Mouse (Mus musculus): ENCODE data around the gene Ccdc61.

GRCm38 (mm10) chr7:18868491-18868890, 41.7 kb downstream of the Ccdc61 start:
- TF ChIP-seq CTCF (IDR thresholded peaks at IDR 0.05; ENCODE audit: borderline replicate concordance, extremely low read depth, insufficient read depth, insufficient read length) (peak; percentile 28; the same call in 1 of the 2 replicates), POLR2A (IDR thresholded peaks at IDR 0.05; ENCODE audit: borderline replicate concordance, extremely low read depth, insufficient read depth, insufficient read length, poor library complexity, severe bottlenecking) (no peak)

All from brain, embryonic 14.5 days (tissue).